Mouse (Mus musculus): ENCODE measurements around the gene P4ha1.
"Not testable (repeated sequence)": the region's sequence is repeated elsewhere in the genome, so short reads cannot be mapped to it uniquely, and the experiment has no call there.

Gene P4ha1

GRCm38 (mm10) chr10:59323100-59323487, at the start of gene P4ha1:
TSS of gene P4ha1 (plus strand) at chr10:59323296.
- DNase-seq (ENCODE audit: low spot score in 2 of 2): peak; percentile 92 to 99

GRCm38 (mm10) chr10:59275745-59276144, 47.4 kb upstream of the P4ha1 start:
- DNase-seq (ENCODE audit: low spot score in 2 of 2): no peak

- no peak for DNase-seq (ENCODE audit: low spot score in 2 of 2)
These were observed 46.0 kb upstream of the P4ha1 start for GRCm38 (mm10) chr10:59277116-59277515.

- no peak for DNase-seq (ENCODE audit: low spot score in 2 of 2)
These were observed 45.2 kb upstream of the P4ha1 start for GRCm38 (mm10) chr10:59277729-59278475.

- no peak for DNase-seq (ENCODE audit: low spot score in 2 of 2)
These were observed 39.9 kb upstream of the P4ha1 start for GRCm38 (mm10) chr10:59283164-59283563.

- DNase-seq (ENCODE audit: low spot score in 2 of 2): no peak
These were observed 39.3 kb upstream of the P4ha1 start for GRCm38 (mm10) chr10:59283749-59284148.

- no peak for DNase-seq (ENCODE audit: low spot score in 2 of 2)
These were observed 37.6 kb upstream of the P4ha1 start for GRCm38 (mm10) chr10:59285530-59285929.

GRCm38 (mm10) chr10:59287251-59287650, 35.8 kb upstream of the P4ha1 start:
- no peak for DNase-seq (ENCODE audit: low spot score in 2 of 2)

- no peak for DNase-seq (ENCODE audit: low spot score in 2 of 2)
These were observed 35.4 kb upstream of the P4ha1 start for GRCm38 (mm10) chr10:59287662-59288061.

- no peak for DNase-seq (ENCODE audit: low spot score in 2 of 2)
These were observed 34.0 kb upstream of the P4ha1 start for GRCm38 (mm10) chr10:59289062-59289461.

GRCm38 (mm10) chr10:59291536-59291935, 31.6 kb upstream of the P4ha1 start:
- DNase-seq (ENCODE audit: low spot score in 2 of 2): no peak

- no peak for DNase-seq (ENCODE audit: low spot score in 2 of 2)
These were observed 31.0 kb upstream of the P4ha1 start for GRCm38 (mm10) chr10:59292079-59292478.

GRCm38 (mm10) chr10:59292558-59292957, 30.5 kb upstream of the P4ha1 start:
- peak; percentile 63 to 64 for DNase-seq (ENCODE audit: low spot score in 2 of 2)

GRCm38 (mm10) chr10:59295241-59295811, 27.8 kb upstream of the P4ha1 start:
- DNase-seq (ENCODE audit: low spot score in 2 of 2): peak; percentile 46 to 51

- DNase-seq (ENCODE audit: low spot score in 2 of 2): peak; percentile 66 to 71
These were observed 26.8 kb upstream of the P4ha1 start for GRCm38 (mm10) chr10:59296261-59296660.

- not testable (repeated sequence) for DNase-seq (ENCODE audit: low spot score in 2 of 2)
These were observed 20.4 kb upstream of the P4ha1 start for GRCm38 (mm10) chr10:59302671-59303070.

- peak in 1 of 2 experiments; percentile 30 for DNase-seq (ENCODE audit: low spot score in 2 of 2)
These were observed 13.9 kb upstream of the P4ha1 start for GRCm38 (mm10) chr10:59308993-59309715.

- no peak for DNase-seq (ENCODE audit: low spot score in 2 of 2)
These were observed 13.0 kb upstream of the P4ha1 start for GRCm38 (mm10) chr10:59310124-59310523.

GRCm38 (mm10) chr10:59310691-59311457, 12.2 kb upstream of the P4ha1 start:
- DNase-seq (ENCODE audit: low spot score in 2 of 2): no peak

- DNase-seq (ENCODE audit: low spot score in 2 of 2): no peak
These were observed 11.2 kb upstream of the P4ha1 start for GRCm38 (mm10) chr10:59311881-59312280.

- no peak for DNase-seq (ENCODE audit: low spot score in 2 of 2)
These were observed 2.0 kb upstream of the P4ha1 start for GRCm38 (mm10) chr10:59321112-59321511.

- DNase-seq (ENCODE audit: low spot score in 2 of 2): no peak
These were observed 825 bp upstream of the P4ha1 start for GRCm38 (mm10) chr10:59322271-59322670.
